Comparison of ENCODE assay signal across 17 mouse cellular contexts in the genomic region with DNA sequence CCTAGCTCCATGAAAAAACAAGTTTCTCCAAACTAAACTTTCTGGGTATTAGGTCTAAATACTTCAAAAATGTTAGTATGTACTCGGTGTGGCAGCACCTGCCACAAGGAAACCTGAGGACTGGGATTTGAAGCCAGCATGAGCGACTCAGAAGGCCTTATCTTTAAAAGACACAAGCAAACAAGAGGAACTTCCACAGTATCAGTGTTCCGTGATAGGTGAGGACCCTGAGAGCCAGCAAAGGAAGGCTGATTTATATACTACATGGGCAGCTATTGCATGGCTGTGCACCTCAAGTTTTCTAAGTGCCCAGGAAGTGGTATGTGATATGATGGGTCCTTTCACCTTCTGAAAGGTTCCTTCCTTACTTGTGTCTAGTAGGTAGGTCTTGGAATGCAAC. TPM values are rescaled to one million over a fixed set of nuclear protein-coding genes. Genes with fewer than 3 reads are reported as not detected.
"Had no signal": no experiment of that assay in that cellular context is flagged by ENCODE, and none has a peak within 500 bp of the region (broad histone marks: within the 10 kb centered on the region; RNA-seq: fewer than 3 reads in every experiment).

No protein-coding gene starts in this region.

- H3K4me2 ChIP-seq: liver, embryonic 15.5 days; lung, embryonic 15.5 days; midbrain, embryonic 11.5 days; midbrain, embryonic 13.5 days; midbrain, embryonic 15.5 days; neural tube, embryonic 12.5 days had no signal

- DNase-seq: liver, postnatal 0 days; lung, adult 2 months; lung, postnatal 14 days; lung, postnatal 36 days; right cerebral cortex, postnatal 14 days; thymus, adult 18-20 months; thymus, postnatal 14 days; thymus, postnatal 36 days had no signal

- ATAC-seq: liver, postnatal 0 days; lung, postnatal 0 days; midbrain, embryonic 13.5 days; midbrain, embryonic 15.5 days had no signal

- H3K27ac ChIP-seq: liver, embryonic 15.5 days; lung, embryonic 15.5 days; macrophage; midbrain, embryonic 13.5 days; midbrain, embryonic 15.5 days; neural tube, embryonic 12.5 days had no signal

- H3K4me3 ChIP-seq: liver, embryonic 15.5 days; lung, embryonic 15.5 days; midbrain, embryonic 13.5 days; midbrain, embryonic 15.5 days; neural tube, embryonic 12.5 days had no signal

- H3K9ac ChIP-seq: liver, embryonic 15.5 days; liver, postnatal 0 days; lung, embryonic 15.5 days; midbrain, embryonic 13.5 days; midbrain, embryonic 15.5 days; neural tube, embryonic 12.5 days had no signal

- H3K9me3 ChIP-seq: liver, embryonic 15.5 days; lung, embryonic 15.5 days; midbrain, embryonic 13.5 days; midbrain, embryonic 15.5 days; neural tube, embryonic 12.5 days had no signal

- H3K27me3 ChIP-seq: liver, embryonic 15.5 days; lung, embryonic 15.5 days; midbrain, embryonic 13.5 days; midbrain, embryonic 15.5 days; neural tube, embryonic 12.5 days had no signal

RNA-seq across cellular contexts. Expression of a gene that starts 25.0 kb away (rescaled TPM):
- total RNA-seq: monocyte, adult 5-6 weeks had no signal
- polyA plus RNA-seq: lung, postnatal 0 days; macrophage had no signal
